Mouse (Mus musculus): Measurements from ENCODE around the gene Trp53i11. TPM values are rescaled to one million over a fixed set of nuclear protein-coding genes. Genes with fewer than 3 reads are reported as not detected.

The Trp53i11 gene
- polyA plus RNA-seq, 1 experiment from 2014 or later: 155 TPM

GRCm38 (mm10) chr2:93226606-93227595 lies 39.6 kb downstream of the Trp53i11 start:
- Histone ChIP-seq H3K9me3 (ENCODE audit: control insufficient read depth, low read length) (no peaks in the 10 kb centered on the region), H3K36me3 (ENCODE audit: control insufficient read depth, insufficient read depth, low read length) (no peaks in the 10 kb centered on the region), H3K27ac (ENCODE audit: low read depth, low read length) (peak overlapping the region; percentile 98), H3K27me3 (ENCODE audit: control insufficient read depth, insufficient read depth, low read length) (no peaks in the 10 kb centered on the region), H3K9ac (ENCODE audit: low read length) (peak overlapping the region; percentile 55), H3K4me2 (ENCODE audit: low read depth, low read length, severe bottlenecking) (peak overlapping the region; percentile 51), H3K4me1 (replicated peaks; ENCODE audit: control insufficient read depth, insufficient read depth, low read length) (peaks cover 28% of the 10 kb centered on the region), H3K4me3 (ENCODE audit: low read depth, low read length) (peak overlapping the region; percentile 18)
- ATAC-seq (replicated peaks; ENCODE audit: low FRiP score): peak; percentile 53
- WGBS: 8% methylated on average over 20 of the region's 20 CpGs
- DNase-seq (ENCODE audit: low spot score): peak; percentile 97

GRCm38 (mm10) chr2:93227713-93228479 lies 40.5 kb downstream of the Trp53i11 start:
- Histone ChIP-seq H3K9ac (ENCODE audit: low read length) (peak overlapping the region; percentile 56), H3K4me2 (ENCODE audit: low read depth, low read length, severe bottlenecking) (peak overlapping the region; percentile 51), H3K36me3 (ENCODE audit: control insufficient read depth, insufficient read depth, low read length) (no peaks in the 10 kb centered on the region), H3K27ac (ENCODE audit: low read depth, low read length) (peak overlapping the region; percentile 98), H3K4me1 (replicated peaks; ENCODE audit: control insufficient read depth, insufficient read depth, low read length) (peaks cover 28% of the 10 kb centered on the region), H3K9me3 (ENCODE audit: control insufficient read depth, low read length) (no peaks in the 10 kb centered on the region), H3K4me3 (ENCODE audit: low read depth, low read length) (0 out of 2 replicates have a peak overlapping the region, but pooled peaks have one; percentile 18), H3K27me3 (ENCODE audit: control insufficient read depth, insufficient read depth, low read length) (no peaks in the 10 kb centered on the region)
- WGBS: 10% methylated on average over 9 of the region's 9 CpGs
- ATAC-seq (replicated peaks; ENCODE audit: low FRiP score) (peak; percentile 90), DNase-seq (ENCODE audit: low spot score) (peak; percentile 91)

DNA sequence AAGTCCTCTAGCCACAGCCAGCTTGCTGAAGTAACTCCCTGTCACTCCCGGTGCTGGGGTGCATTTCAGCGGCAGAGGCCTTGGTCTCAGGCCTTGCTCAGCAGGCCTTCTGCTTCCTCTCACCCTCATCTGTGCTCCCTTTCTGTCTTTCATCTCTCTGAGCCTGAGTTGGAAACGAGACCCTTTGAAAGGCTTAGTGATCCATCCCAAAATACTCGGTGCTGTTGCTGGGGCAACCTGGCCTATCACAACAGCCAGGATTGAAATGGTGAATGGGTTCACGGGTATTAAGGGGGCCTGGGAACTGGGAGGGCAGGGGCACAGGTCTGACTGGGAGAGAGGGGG lies 41.1 kb downstream of the Trp53i11 start:
- DNase-seq (ENCODE audit: low spot score) (peak; percentile 76), ATAC-seq (replicated peaks; ENCODE audit: low FRiP score) (peak; percentile 62)
- Histone ChIP-seq H3K36me3 (ENCODE audit: control insufficient read depth, insufficient read depth, low read length) (no peaks in the 10 kb centered on the region), H3K27ac (ENCODE audit: low read depth, low read length) (peak overlapping the region; percentile 98), H3K9ac (ENCODE audit: low read length) (peak overlapping the region; percentile 56), H3K9me3 (ENCODE audit: control insufficient read depth, low read length) (no peaks in the 10 kb centered on the region), H3K4me3 (ENCODE audit: low read depth, low read length) (no peak overlapping the region), H3K4me2 (ENCODE audit: low read depth, low read length, severe bottlenecking) (peak overlapping the region; percentile 47), H3K4me1 (replicated peaks; ENCODE audit: control insufficient read depth, insufficient read depth, low read length) (peaks cover 28% of the 10 kb centered on the region), H3K27me3 (ENCODE audit: control insufficient read depth, insufficient read depth, low read length) (no peaks in the 10 kb centered on the region)
- 2% methylated on average over 5 of the region's 5 CpGs for WGBS

- Histone ChIP-seq H3K4me1 (replicated peaks; ENCODE audit: control insufficient read depth, insufficient read depth, low read length) (peaks cover 24% of the 10 kb centered on the region), H3K4me3 (ENCODE audit: low read depth, low read length) (no peak overlapping the region), H3K9ac (ENCODE audit: low read length) (no peak overlapping the region), H3K4me2 (ENCODE audit: low read depth, low read length, severe bottlenecking) (no peak overlapping the region), H3K27ac (ENCODE audit: low read depth, low read length) (no peak overlapping the region), H3K27me3 (ENCODE audit: control insufficient read depth, insufficient read depth, low read length) (no peaks in the 10 kb centered on the region), H3K36me3 (ENCODE audit: control insufficient read depth, insufficient read depth, low read length) (no peaks in the 10 kb centered on the region), H3K9me3 (ENCODE audit: control insufficient read depth, low read length) (no peaks in the 10 kb centered on the region)
- WGBS: 59% methylated on average over 1 of the region's 1 CpGs
- ATAC-seq (replicated peaks; ENCODE audit: low FRiP score) (no peak), DNase-seq (ENCODE audit: low spot score) (no peak)
These were observed 44.8 kb downstream of the Trp53i11 start for GRCm38 (mm10) chr2:93232141-93232540.

DNA sequence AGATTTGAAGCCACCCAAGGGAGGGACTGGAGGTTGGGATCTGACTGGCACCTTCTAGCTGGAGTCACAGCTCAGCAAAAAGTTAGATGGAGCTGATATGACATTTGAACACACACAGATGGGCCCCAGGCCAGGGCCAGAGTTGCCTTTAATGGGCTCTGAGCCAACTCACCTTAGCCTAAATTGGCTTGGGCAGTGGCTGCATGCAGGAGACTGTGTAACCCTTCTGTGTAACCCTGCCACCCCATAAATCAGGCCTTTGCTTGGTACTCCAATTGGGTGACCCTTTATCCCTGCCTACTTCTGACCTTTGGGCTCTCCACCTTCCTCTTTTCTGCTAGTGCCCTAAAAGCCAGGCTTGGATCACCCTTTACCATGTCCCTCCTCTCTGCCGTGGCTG lies 49.7 kb downstream of the Trp53i11 start:
- Histone ChIP-seq H3K4me3 (ENCODE audit: low read depth, low read length) (no peak overlapping the region), H3K27ac (ENCODE audit: low read depth, low read length) (no peak overlapping the region), H3K36me3 (ENCODE audit: control insufficient read depth, insufficient read depth, low read length) (no peaks in the 10 kb centered on the region), H3K27me3 (ENCODE audit: control insufficient read depth, insufficient read depth, low read length) (no peaks in the 10 kb centered on the region), H3K4me2 (ENCODE audit: low read depth, low read length, severe bottlenecking) (no peak overlapping the region), H3K9ac (ENCODE audit: low read length) (no peak overlapping the region), H3K9me3 (ENCODE audit: control insufficient read depth, low read length) (no peaks in the 10 kb centered on the region), H3K4me1 (replicated peaks; ENCODE audit: control insufficient read depth, insufficient read depth, low read length) (0 out of 2 replicates have a peak, but pooled peaks cover 4% of the 10 kb centered on the region)
- 85% methylated on average over 1 of the region's 1 CpGs for WGBS
- no peak for DNase-seq (ENCODE audit: low spot score)
- no peak for ATAC-seq (replicated peaks; ENCODE audit: low FRiP score)

GRCm38 (mm10) chr2:93238864-93239263 lies 51.5 kb downstream of the Trp53i11 start:
- Histone ChIP-seq H3K9ac (ENCODE audit: low read length) (no peak overlapping the region), H3K27me3 (ENCODE audit: control insufficient read depth, insufficient read depth, low read length) (no peaks in the 10 kb centered on the region), H3K9me3 (ENCODE audit: control insufficient read depth, low read length) (no peaks in the 10 kb centered on the region), H3K4me1 (replicated peaks; ENCODE audit: control insufficient read depth, insufficient read depth, low read length) (0 out of 2 replicates have a peak, but pooled peaks cover 4% of the 10 kb centered on the region), H3K36me3 (ENCODE audit: control insufficient read depth, insufficient read depth, low read length) (no peaks in the 10 kb centered on the region), H3K4me3 (ENCODE audit: low read depth, low read length) (no peak overlapping the region), H3K4me2 (ENCODE audit: low read depth, low read length, severe bottlenecking) (no peak overlapping the region), H3K27ac (ENCODE audit: low read depth, low read length) (no peak overlapping the region)
- WGBS: 86% methylated on average over 6 of the region's 6 CpGs
- ATAC-seq (replicated peaks; ENCODE audit: low FRiP score): no peak
- DNase-seq (ENCODE audit: low spot score): no peak

DNA sequence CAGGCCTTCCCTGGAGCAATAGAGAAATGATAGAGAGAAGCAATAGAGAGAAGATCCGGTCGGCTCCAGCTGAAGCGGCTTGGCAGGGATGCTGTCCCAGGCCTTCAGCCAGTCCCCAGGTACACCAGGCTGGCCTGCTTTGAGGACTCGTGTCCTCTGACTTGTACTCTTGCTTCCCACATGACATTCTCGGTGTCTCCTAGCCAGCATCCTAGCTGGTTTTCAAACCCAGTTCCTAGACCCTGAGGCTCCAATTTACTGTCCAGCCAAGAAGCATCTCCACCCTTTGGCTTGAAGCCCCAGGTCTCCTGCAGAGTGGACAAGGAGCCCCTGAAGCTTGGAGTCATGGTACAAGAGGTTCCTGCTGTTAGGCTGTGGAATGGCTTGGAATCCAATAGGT lies 54.8 kb downstream of the Trp53i11 start:
- no peak overlapping the region for H3K27ac ChIP-seq (ENCODE audit: low read depth, low read length)
- no peak overlapping the region for H3K4me3 ChIP-seq (ENCODE audit: low read depth, low read length)
- 0 out of 2 replicates have a peak, but pooled peaks cover 3% of the 10 kb centered on the region for H3K4me1 ChIP-seq (replicated peaks; ENCODE audit: control insufficient read depth, insufficient read depth, low read length)
- no peak overlapping the region for H3K9ac ChIP-seq (ENCODE audit: low read length)
- H3K27me3 ChIP-seq (ENCODE audit: control insufficient read depth, insufficient read depth, low read length): no peaks in the 10 kb centered on the region
- no peaks in the 10 kb centered on the region for H3K36me3 ChIP-seq (ENCODE audit: control insufficient read depth, insufficient read depth, low read length)
- 89% methylated on average over 5 of the region's 5 CpGs for WGBS
- H3K4me2 ChIP-seq (ENCODE audit: low read depth, low read length, severe bottlenecking): no peak overlapping the region
- DNase-seq (ENCODE audit: low spot score) (no peak), ATAC-seq (replicated peaks; ENCODE audit: low FRiP score) (no peak)
- no peaks in the 10 kb centered on the region for H3K9me3 ChIP-seq (ENCODE audit: control insufficient read depth, low read length)

DNA sequence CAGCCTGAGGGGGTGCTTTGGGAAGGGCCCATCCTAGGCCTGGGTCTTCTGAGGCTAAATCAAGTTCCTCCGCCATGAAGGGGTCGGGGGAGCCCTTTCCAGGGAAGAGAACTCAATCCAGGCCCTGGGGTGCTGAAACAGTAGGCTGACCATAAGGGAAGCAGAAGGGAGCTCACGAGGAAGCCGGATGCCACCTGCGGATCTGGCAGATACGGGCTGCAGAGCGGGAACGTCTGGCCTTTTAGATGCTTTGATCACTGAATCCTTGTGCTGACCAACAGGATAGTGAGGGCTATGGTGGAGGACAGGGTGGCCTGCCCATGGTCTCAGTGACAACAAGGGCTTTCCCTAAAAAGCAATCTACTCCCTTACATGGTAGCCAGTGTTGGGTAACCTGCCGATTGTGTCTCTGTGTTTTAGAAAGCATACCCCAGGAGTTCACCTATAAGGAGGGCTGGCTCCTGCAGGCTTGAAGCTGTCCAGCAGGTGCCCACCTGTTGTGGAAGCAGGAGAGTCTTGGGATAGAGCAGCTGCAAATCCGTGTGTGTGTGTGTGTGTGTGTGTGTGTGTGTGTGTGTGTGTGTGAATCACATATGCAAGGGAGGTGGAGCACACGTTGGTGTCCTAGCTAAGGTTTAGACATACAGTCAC lies 56.2 kb downstream of the Trp53i11 start:
- ATAC-seq (replicated peaks; ENCODE audit: low FRiP score) (no peak), DNase-seq (ENCODE audit: low spot score) (no peak)
- Histone ChIP-seq H3K27me3 (ENCODE audit: control insufficient read depth, insufficient read depth, low read length) (no peaks in the 10 kb centered on the region), H3K9me3 (ENCODE audit: control insufficient read depth, low read length) (no peaks in the 10 kb centered on the region), H3K4me1 (replicated peaks; ENCODE audit: control insufficient read depth, insufficient read depth, low read length) (no peaks in the 10 kb centered on the region), H3K36me3 (ENCODE audit: control insufficient read depth, insufficient read depth, low read length) (no peaks in the 10 kb centered on the region), H3K4me2 (ENCODE audit: low read depth, low read length, severe bottlenecking) (no peak overlapping the region), H3K27ac (ENCODE audit: low read depth, low read length) (no peak overlapping the region), H3K4me3 (ENCODE audit: low read depth, low read length) (no peak overlapping the region), H3K9ac (ENCODE audit: low read length) (no peak overlapping the region)
- whole genome bisulfite sequencing: 80% methylated on average over 11 of the region's 11 CpGs

Measured in forebrain, embryonic 11.5 days (tissue).